Mouse (Mus musculus): ENCODE results near the gene Mink1. TPM values are rescaled to one million over a fixed set of nuclear protein-coding genes. Genes with fewer than 3 reads are reported as not detected.

The Mink1 gene
- total RNA-seq, 1 experiment = 23.0 TPM

- TF ChIP-seq ZNF384 (IDR thresholded peaks at IDR 0.05; ENCODE audit: low read depth, low read length) (no peak), HCFC1 (IDR thresholded peaks at IDR 0.05; ENCODE audit: borderline replicate concordance, insufficient read depth, low read length) (no peak), CHD2 (IDR thresholded peaks at IDR 0.05; ENCODE audit: low read depth, low read length) (no peak), MAFK (IDR thresholded peaks at IDR 0.05; ENCODE audit: insufficient read depth, low read depth, low read length) (no peak), ZC3H11A (IDR thresholded peaks at IDR 0.05; ENCODE audit: borderline replicate concordance, low read depth, low read length) (no peak)
- in situ Hi-C loops (cut with MboI; ENCODE audit: low sequenced_read_pairs in 2 of 2, unreplicated experiment in 2 of 2) = no loop called here
- H3K9me3 ChIP-seq (ENCODE audit: control insufficient read depth, insufficient read depth, low read depth, low read length) = no peaks in the 10 kb centered on the region
- H3K4me1 ChIP-seq (ENCODE audit: control insufficient read depth in 2 of 2, insufficient read depth in 2 of 2, low read length in 2 of 2, poor library complexity in 1 of 2) = peaks cover 0 to 10% of the 10 kb centered on the region in 2 experiments; a peak in 2 of 4 replicates
- H3K36me3 ChIP-seq (ENCODE audit: control insufficient read depth, insufficient read depth, low read length, poor library complexity, severe bottlenecking) = peaks cover 17% of the 10 kb centered on the region
- no peak overlapping the region for H3K9ac ChIP-seq (ENCODE audit: insufficient read depth, low read depth, low read length, poor library complexity, severe bottlenecking)
- H3K4me3 ChIP-seq (ENCODE audit: insufficient read depth in 1 of 2, low read depth in 1 of 2, low read length in 2 of 2, poor library complexity in 1 of 2, severe bottlenecking in 1 of 2) = no peak overlapping the region
- DNase-seq (ENCODE audit: low read depth, low spot score) = no peak
- H3K27ac ChIP-seq (ENCODE audit: insufficient read depth, low read depth, low read length, poor library complexity, severe bottlenecking) = no peak overlapping the region
These were observed 80.4 kb downstream of the Mink1 start for GRCm38 (mm10) chr11:70643051-70643450.

GRCm38 (mm10) chr11:70644564-70645103 lies 82.0 kb downstream of the Mink1 start:
- TF ChIP-seq ZC3H11A (IDR thresholded peaks at IDR 0.05; ENCODE audit: borderline replicate concordance, low read depth, low read length) (no peak), CHD2 (IDR thresholded peaks at IDR 0.05; ENCODE audit: low read depth, low read length) (no peak), ZNF384 (IDR thresholded peaks at IDR 0.05; ENCODE audit: low read depth, low read length) (no peak), HCFC1 (IDR thresholded peaks at IDR 0.05; ENCODE audit: borderline replicate concordance, insufficient read depth, low read length) (no peak), MAFK (IDR thresholded peaks at IDR 0.05; ENCODE audit: insufficient read depth, low read depth, low read length) (no peak)
- in situ Hi-C loops (cut with MboI; ENCODE audit: low sequenced_read_pairs in 2 of 2, unreplicated experiment in 2 of 2) = no loop called here
- DNase-seq (ENCODE audit: low read depth, low spot score) = no peak
- Histone ChIP-seq H3K4me1 (ENCODE audit: control insufficient read depth in 2 of 2, insufficient read depth in 2 of 2, low read length in 2 of 2, poor library complexity in 1 of 2) (peaks cover 0 to 10% of the 10 kb centered on the region in 2 experiments; a peak in 2 of 4 replicates), H3K9me3 (ENCODE audit: control insufficient read depth, insufficient read depth, low read depth, low read length) (no peaks in the 10 kb centered on the region), H3K4me3 (ENCODE audit: insufficient read depth in 1 of 2, low read depth in 1 of 2, low read length in 2 of 2, poor library complexity in 1 of 2, severe bottlenecking in 1 of 2) (no peak overlapping the region), H3K27ac (ENCODE audit: insufficient read depth, low read depth, low read length, poor library complexity, severe bottlenecking) (no peak overlapping the region), H3K9ac (ENCODE audit: insufficient read depth, low read depth, low read length, poor library complexity, severe bottlenecking) (no peak overlapping the region), H3K36me3 (ENCODE audit: control insufficient read depth, insufficient read depth, low read length, poor library complexity, severe bottlenecking) (peaks cover 24% of the 10 kb centered on the region)

DNA sequence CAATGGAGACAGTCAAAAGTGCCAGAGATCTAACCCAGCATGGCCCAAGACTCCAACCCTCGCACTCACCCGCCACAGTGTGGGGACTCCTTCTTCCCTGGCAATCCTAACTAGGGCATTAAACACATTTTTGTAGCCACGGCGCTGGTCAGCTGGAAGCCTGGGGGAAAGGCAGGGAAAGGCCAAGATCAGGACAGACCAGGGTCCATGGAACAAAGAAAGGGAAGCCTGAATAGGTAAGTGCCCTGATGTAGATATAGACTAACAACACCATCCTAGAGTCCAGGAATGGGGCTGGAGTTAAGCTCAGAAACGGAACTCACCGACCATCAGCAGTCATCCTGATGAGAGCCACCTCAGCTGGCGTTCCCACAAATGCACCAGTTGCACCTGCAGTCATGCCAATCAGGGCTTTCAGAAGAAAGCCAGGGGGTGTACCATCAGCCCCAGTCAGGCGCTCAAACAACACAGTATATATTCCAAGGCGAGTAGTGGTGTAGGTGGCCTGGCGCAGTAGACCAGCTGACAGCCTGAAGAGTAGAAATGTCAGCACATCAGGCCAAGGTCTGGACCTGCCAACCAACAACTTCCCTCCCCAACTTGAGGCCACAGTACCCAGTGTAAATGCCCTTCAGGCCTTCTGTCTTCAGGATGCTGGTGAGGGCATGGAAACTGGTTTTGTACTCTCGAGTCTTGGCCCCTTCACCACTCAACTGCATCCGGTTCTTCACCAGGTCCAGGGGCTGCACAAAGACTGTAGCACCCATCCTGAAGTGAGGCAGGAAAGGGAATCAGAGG lies 83.0 kb downstream of the Mink1 start:
- Histone ChIP-seq H3K9me3 (ENCODE audit: control insufficient read depth, insufficient read depth, low read depth, low read length) (no peaks in the 10 kb centered on the region), H3K36me3 (ENCODE audit: control insufficient read depth, insufficient read depth, low read length, poor library complexity, severe bottlenecking) (peaks cover 33% of the 10 kb centered on the region), H3K27ac (ENCODE audit: insufficient read depth, low read depth, low read length, poor library complexity, severe bottlenecking) (no peak overlapping the region), H3K4me3 (ENCODE audit: insufficient read depth in 1 of 2, low read depth in 1 of 2, low read length in 2 of 2, poor library complexity in 1 of 2, severe bottlenecking in 1 of 2) (peak overlapping the region; percentile 63 to 81), H3K4me1 (ENCODE audit: control insufficient read depth in 2 of 2, insufficient read depth in 2 of 2, low read length in 2 of 2, poor library complexity in 1 of 2) (peaks cover 0 to 10% of the 10 kb centered on the region in 2 experiments; a peak in 2 of 4 replicates), H3K9ac (ENCODE audit: insufficient read depth, low read depth, low read length, poor library complexity, severe bottlenecking) (peak overlapping the region; percentile 95)
- DNase-seq (ENCODE audit: low read depth, low spot score) = no peak
- in situ Hi-C loops (cut with MboI; ENCODE audit: low sequenced_read_pairs in 2 of 2, unreplicated experiment in 2 of 2) = no loop called here
- TF ChIP-seq MAFK (IDR thresholded peaks at IDR 0.05; ENCODE audit: insufficient read depth, low read depth, low read length) (no peak), ZNF384 (IDR thresholded peaks at IDR 0.05; ENCODE audit: low read depth, low read length) (no peak), CHD2 (IDR thresholded peaks at IDR 0.05; ENCODE audit: low read depth, low read length) (no peak), HCFC1 (IDR thresholded peaks at IDR 0.05; ENCODE audit: borderline replicate concordance, insufficient read depth, low read length) (no peak), ZC3H11A (IDR thresholded peaks at IDR 0.05; ENCODE audit: borderline replicate concordance, low read depth, low read length) (no peak)

- no peak for DNase-seq (ENCODE audit: low read depth, low spot score)
- H3K4me3 ChIP-seq (ENCODE audit: insufficient read depth in 1 of 2, low read depth in 1 of 2, low read length in 2 of 2, poor library complexity in 1 of 2, severe bottlenecking in 1 of 2) = peak overlapping the region; percentile 63 to 81
- H3K9me3 ChIP-seq (ENCODE audit: control insufficient read depth, insufficient read depth, low read depth, low read length) = no peaks in the 10 kb centered on the region
- no peak for TF ChIP-seq ZNF384 (IDR thresholded peaks at IDR 0.05; ENCODE audit: low read depth, low read length)
- no peak for TF ChIP-seq HCFC1 (IDR thresholded peaks at IDR 0.05; ENCODE audit: borderline replicate concordance, insufficient read depth, low read length)
- TF ChIP-seq CHD2 (IDR thresholded peaks at IDR 0.05; ENCODE audit: low read depth, low read length) = no peak
- TF ChIP-seq ZC3H11A (IDR thresholded peaks at IDR 0.05; ENCODE audit: borderline replicate concordance, low read depth, low read length) = no peak
- TF ChIP-seq MAFK (IDR thresholded peaks at IDR 0.05; ENCODE audit: insufficient read depth, low read depth, low read length) = no peak
- H3K9ac ChIP-seq (ENCODE audit: insufficient read depth, low read depth, low read length, poor library complexity, severe bottlenecking) = peak overlapping the region; percentile 95
- H3K4me1 ChIP-seq (ENCODE audit: control insufficient read depth in 2 of 2, insufficient read depth in 2 of 2, low read length in 2 of 2, poor library complexity in 1 of 2) = peaks cover 0 to 10% of the 10 kb centered on the region in 2 experiments; a peak in 2 of 4 replicates
- H3K27ac ChIP-seq (ENCODE audit: insufficient read depth, low read depth, low read length, poor library complexity, severe bottlenecking) = peak overlapping the region; percentile 56
- in situ Hi-C loops (cut with MboI; ENCODE audit: low sequenced_read_pairs in 2 of 2, unreplicated experiment in 2 of 2) = no loop called here
- peaks cover 38% of the 10 kb centered on the region for H3K36me3 ChIP-seq (ENCODE audit: control insufficient read depth, insufficient read depth, low read length, poor library complexity, severe bottlenecking)
These were observed 83.5 kb downstream of the Mink1 start for GRCm38 (mm10) chr11:70646259-70646555.

All from ES-E14 (cell line).